Mouse (Mus musculus): ENCODE data around the gene Coro1b. TPM values are rescaled to one million over a fixed set of nuclear protein-coding genes. Genes with fewer than 3 reads are reported as not detected.

Gene Coro1b
- polyA plus RNA-seq, 1 experiment from 2014 or later: 133 TPM

DNA sequence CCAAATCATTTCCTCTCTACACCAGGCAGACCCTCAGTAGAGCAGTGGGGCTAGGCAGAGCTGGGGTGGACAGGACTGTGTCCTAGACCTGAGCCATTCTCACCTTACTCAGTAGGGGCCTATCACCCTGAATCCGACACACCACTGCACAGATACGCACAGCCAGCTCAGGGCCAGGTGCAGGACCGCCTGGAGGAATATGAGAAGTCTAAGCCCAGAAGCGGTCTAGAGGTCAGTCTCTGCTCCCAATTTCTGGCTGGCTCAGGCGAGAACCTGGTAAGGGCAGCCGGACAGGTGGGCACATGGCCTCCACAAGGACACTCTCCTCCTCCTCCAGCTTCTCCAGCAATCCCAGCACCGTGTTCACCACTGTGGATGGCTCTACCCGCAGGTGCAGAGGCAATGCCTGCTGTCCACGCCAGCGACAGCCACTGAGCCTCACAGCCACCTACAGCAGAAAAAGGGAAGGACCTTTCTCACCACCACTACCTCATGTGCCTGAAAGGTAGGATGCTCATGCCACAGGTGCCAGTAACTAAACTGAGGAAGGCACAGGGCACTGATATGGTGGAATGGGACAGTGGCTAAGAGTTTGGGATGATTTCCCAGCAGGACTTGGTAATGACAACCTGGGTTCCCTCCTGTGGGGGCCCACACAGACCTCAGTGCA is 22.4 kb downstream of the Coro1b start:
- peak overlapping the region; percentile 94 for H3K27ac ChIP-seq (replicated peaks)
- 91% methylated on average over 10 of the region's 10 CpGs for WGBS

GRCm38 (mm10) chr19:4171393-4172290 is 23.2 kb downstream of the Coro1b start:
- H3K9me3 ChIP-seq (replicated peaks): no peaks in the 10 kb centered on the region
- H3K27me3 ChIP-seq (ENCODE audit: low read depth, poor library complexity, severe bottlenecking): peaks cover 23% of the 10 kb centered on the region
- no peak for DNase-seq (ENCODE audit: low spot score)
- H3K4me1 ChIP-seq: peaks cover 35% of the 10 kb centered on the region
- H3K36me3 ChIP-seq: no peaks in the 10 kb centered on the region
- WGBS: 74% methylated on average over 13 of the region's 13 CpGs
- H3K4me3 ChIP-seq: 0 out of 2 replicates have a peak overlapping the region, but pooled peaks have one; percentile 9
- H3K27ac ChIP-seq (replicated peaks): no peak overlapping the region

More for the DNA sequence above, 22.4 kb downstream of the Coro1b start:
- H3K4me1 ChIP-seq: peaks cover 33% of the 10 kb centered on the region
- H3K9me3 ChIP-seq (replicated peaks): no peaks in the 10 kb centered on the region
- H3K27me3 ChIP-seq (ENCODE audit: low read depth, poor library complexity, severe bottlenecking): peaks cover 21% of the 10 kb centered on the region
- no peak overlapping the region for H3K4me3 ChIP-seq
- H3K36me3 ChIP-seq: no peaks in the 10 kb centered on the region
- DNase-seq (ENCODE audit: low spot score): no peak

DNA sequence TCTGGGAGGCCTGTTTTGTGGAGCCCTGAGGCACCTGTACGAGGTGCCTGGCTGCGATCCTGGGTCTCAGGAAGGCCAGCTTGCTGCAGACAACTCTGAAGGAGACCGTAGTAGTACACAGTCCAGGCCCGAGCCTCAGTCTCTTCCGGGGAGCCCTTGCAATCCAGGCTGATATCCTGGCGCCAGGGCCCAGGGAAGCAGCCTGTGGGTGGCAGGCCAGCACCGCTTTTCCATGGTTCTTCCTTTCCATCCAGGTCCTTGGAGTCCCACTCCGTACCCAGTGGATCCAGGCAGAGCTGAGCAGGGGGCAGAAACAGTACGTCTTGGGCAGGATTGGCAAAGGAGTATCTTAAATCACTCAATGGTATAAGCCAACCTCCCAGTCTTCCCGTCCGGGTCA is 24.5 kb downstream of the Coro1b start:
- peaks cover 35% of the 10 kb centered on the region for H3K4me1 ChIP-seq
- no peak for DNase-seq (ENCODE audit: low spot score)
- WGBS: 61% methylated on average over 11 of the region's 11 CpGs
- H3K36me3 ChIP-seq: no peaks in the 10 kb centered on the region
- H3K27ac ChIP-seq (replicated peaks): no peak overlapping the region
- no peak overlapping the region for H3K4me3 ChIP-seq
- H3K27me3 ChIP-seq (ENCODE audit: low read depth, poor library complexity, severe bottlenecking): peaks cover 23% of the 10 kb centered on the region
- no peaks in the 10 kb centered on the region for H3K9me3 ChIP-seq (replicated peaks)

DNA sequence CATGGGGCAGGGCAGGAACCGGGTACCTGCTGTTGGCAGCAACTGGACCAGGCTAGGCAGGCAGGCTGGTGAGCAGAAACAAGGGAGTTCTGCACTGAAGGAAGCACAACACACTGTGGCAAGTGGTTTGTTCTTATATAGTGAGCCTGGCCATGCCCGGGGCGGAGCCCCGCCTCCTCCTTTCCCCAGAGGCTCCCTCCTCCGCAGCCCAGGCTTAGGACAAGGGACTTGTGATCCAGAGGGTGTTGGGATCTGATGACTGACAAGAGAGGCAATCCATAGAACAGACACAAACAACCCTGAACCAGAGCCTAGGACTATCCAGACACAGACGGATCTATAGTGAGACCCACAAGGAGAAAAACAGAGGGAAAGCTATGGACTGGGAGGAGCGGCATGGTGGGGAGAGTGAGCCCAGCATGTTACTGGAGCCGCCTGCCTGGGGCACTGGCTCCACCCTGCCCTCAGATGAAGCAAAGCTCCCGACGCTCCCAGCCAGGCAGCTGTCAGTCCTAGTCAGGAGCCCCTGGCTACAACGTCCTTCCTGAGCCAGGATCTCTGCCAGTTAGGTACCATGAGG is 27.0 kb downstream of the Coro1b start, which contains the start of gene Carns1:
Gene Carns1 (minus strand): TSS at position 112 of the 580 bp plus-strand sequence.
- H3K27ac ChIP-seq (replicated peaks): peak within 1 kb of the TSS; percentile 65; the same call in 1 of the 2 replicates
- 2% methylated on average over 11 of the region's 11 CpGs for WGBS
- peaks cover 23% of the 10 kb centered on the region for H3K4me1 ChIP-seq
- no peaks in the 10 kb centered on the region for H3K36me3 ChIP-seq
- peaks cover 21% of the 10 kb centered on the region for H3K27me3 ChIP-seq (ENCODE audit: low read depth, poor library complexity, severe bottlenecking)
- DNase-seq (ENCODE audit: low spot score): peak; percentile 42
- H3K4me3 ChIP-seq: peak within 1 kb of the TSS; percentile 36
- H3K9me3 ChIP-seq (replicated peaks): no peaks in the 10 kb centered on the region

DNA sequence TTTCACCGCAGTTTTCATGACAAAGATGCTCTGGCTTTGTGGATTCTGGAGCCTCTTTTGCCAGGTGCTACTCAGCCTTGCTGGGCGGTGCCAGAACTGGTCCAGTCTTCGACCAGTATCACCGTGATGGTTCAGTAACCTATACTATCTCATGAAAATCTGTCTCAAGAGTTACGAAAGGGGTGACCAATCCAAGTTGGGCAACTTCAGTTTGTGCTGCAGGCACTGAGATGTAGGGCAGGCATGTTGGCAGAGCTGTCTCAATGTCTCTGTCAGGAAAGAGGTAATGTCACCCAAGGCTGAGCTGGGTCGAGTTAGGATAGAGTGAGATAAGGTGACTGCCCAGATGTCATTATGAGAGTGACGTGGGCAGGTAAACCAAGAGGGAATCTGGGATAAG is 32.0 kb downstream of the Coro1b start:
- Histone ChIP-seq H3K4me1 (peaks cover 20% of the 10 kb centered on the region), H3K9me3 (replicated peaks) (no peaks in the 10 kb centered on the region), H3K27me3 (ENCODE audit: low read depth, poor library complexity, severe bottlenecking) (0 out of 2 replicates have a peak, but pooled peaks cover 5% of the 10 kb centered on the region), H3K36me3 (no peaks in the 10 kb centered on the region), H3K4me3 (no peak overlapping the region), H3K27ac (replicated peaks) (no peak overlapping the region)
- 89% methylated on average over 7 of the region's 7 CpGs for WGBS
- DNase-seq (ENCODE audit: low spot score): no peak

DNA sequence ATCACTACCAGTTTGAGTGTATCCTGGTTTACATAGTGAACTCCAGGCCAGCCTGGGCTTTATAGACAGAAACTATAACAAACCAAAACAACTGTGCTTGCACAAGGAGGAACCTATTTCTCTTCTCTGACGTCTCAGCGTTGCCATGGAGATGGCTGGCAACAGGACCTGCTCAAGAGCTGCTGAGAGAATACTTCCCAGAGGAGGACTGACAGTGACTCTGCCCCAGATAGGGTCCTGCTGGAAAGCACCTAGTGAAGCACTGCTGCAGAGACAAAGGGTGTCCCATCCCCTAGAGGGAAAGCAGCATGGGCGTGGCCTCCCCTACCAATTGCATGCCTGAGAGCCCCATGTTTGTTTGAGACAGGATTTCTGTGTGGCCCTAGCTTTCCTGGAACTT is 33.5 kb downstream of the Coro1b start:
- Histone ChIP-seq H3K27ac (replicated peaks) (no peak overlapping the region), H3K4me1 (peaks cover 16% of the 10 kb centered on the region), H3K4me3 (no peak overlapping the region), H3K9me3 (replicated peaks) (no peaks in the 10 kb centered on the region), H3K27me3 (ENCODE audit: low read depth, poor library complexity, severe bottlenecking) (no peaks in the 10 kb centered on the region), H3K36me3 (no peaks in the 10 kb centered on the region)
- no peak for DNase-seq (ENCODE audit: low spot score)
- 37% methylated on average over 3 of the region's 3 CpGs for WGBS

GRCm38 (mm10) chr19:4183689-4184088 is 35.3 kb downstream of the Coro1b start:
- no peaks in the 10 kb centered on the region for H3K27me3 ChIP-seq (ENCODE audit: low read depth, poor library complexity, severe bottlenecking)
- no peaks in the 10 kb centered on the region for H3K9me3 ChIP-seq (replicated peaks)
- peaks cover 16% of the 10 kb centered on the region for H3K4me1 ChIP-seq
- WGBS: 88% methylated on average over 2 of the region's 2 CpGs
- H3K27ac ChIP-seq (replicated peaks): no peak overlapping the region; the same call in 1 of the 2 replicates
- no peaks in the 10 kb centered on the region for H3K36me3 ChIP-seq
- H3K4me3 ChIP-seq: no peak overlapping the region
- no peak for DNase-seq (ENCODE audit: low spot score)

DNA sequence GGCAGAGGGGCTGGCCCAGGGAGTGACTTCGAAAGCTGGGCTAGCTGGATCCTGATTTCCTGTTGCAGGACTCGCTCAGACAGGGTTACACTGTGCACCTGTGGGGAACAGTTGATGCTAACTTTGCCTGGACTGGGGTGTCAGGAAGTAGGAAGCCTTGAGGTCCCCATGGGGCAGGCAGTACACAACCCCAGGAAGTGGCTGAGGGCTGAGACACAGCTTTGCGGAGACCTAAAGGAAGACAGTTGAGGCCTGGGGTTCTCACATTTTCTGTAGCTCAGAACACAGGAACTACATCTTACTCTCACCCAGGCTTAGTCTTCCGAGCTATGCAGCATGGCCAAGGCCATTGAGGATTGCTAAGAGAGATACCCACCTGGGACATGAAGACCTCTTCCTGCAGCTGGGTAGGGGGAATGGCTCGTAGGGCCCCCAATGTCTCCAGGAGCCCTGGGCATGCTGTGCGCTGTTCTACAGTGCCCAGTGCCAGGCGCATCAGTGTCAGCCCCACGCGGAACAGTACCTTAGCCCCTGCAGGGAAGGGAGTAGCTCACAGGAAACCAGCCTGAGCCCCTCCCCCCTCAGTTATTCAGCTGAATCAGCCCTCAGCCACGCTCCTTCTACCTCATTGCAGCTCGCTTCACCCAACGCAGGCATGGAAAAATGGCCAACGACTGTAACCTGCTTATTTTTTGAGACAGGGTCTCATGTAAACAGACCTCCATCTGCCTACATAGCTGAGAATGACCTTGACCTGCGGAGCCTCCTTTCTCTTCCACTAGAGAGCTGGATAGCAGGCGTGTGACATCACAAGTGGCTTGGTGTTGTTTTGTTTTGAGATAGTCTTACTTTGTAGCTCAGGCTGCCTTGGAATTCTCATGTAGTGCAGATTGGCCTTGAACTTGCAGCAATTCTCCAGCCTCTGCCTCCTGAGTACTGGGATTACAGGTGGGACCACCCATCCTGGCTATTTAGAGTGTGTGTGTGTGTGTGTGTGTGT is 36.9 kb downstream of the Coro1b start:
- no peaks in the 10 kb centered on the region for H3K9me3 ChIP-seq (replicated peaks)
- H3K36me3 ChIP-seq: no peaks in the 10 kb centered on the region
- 63% methylated on average over 15 of the region's 15 CpGs for WGBS
- no peak for DNase-seq (ENCODE audit: low spot score)
- peaks cover 16% of the 10 kb centered on the region for H3K4me1 ChIP-seq
- H3K27me3 ChIP-seq (ENCODE audit: low read depth, poor library complexity, severe bottlenecking): no peaks in the 10 kb centered on the region
- H3K4me3 ChIP-seq: no peak overlapping the region
- H3K27ac ChIP-seq (replicated peaks): no peak overlapping the region

DNA sequence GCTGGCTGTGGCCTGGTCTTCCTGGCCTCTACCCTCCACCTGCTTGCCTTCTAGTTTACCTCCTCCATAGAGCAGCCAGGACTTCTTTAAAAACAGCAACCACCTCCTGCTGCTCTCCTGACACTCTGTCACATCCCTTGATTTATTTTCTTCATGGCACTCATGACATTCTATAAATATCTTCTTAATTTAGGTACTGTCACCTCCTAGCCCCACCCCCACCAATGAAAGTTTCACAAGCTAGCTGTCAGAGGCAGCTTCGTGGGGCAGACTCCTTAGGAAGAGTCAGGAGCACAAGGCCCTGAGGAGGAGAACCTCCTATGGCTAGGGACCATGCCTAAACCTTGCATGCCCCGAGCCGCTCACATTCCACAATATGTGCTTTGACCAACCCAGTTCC is 38.9 kb downstream of the Coro1b start:
- H3K27me3 ChIP-seq (ENCODE audit: low read depth, poor library complexity, severe bottlenecking): no peaks in the 10 kb centered on the region
- no peak overlapping the region for H3K27ac ChIP-seq (replicated peaks)
- WGBS: 78% methylated on average over 3 of the region's 3 CpGs

GRCm38 (mm10) chr19:4189051-4189620 is 40.7 kb downstream of the Coro1b start:
- H3K4me1 ChIP-seq: peaks cover 38% of the 10 kb centered on the region
- peaks cover 12% of the 10 kb centered on the region for H3K36me3 ChIP-seq
- DNase-seq (ENCODE audit: low spot score): no peak
- 87% methylated on average over 12 of the region's 12 CpGs for WGBS
- H3K4me3 ChIP-seq: no peak overlapping the region
- H3K27ac ChIP-seq (replicated peaks): no peak overlapping the region
- no peaks in the 10 kb centered on the region for H3K27me3 ChIP-seq (ENCODE audit: low read depth, poor library complexity, severe bottlenecking)
- H3K9me3 ChIP-seq (replicated peaks): no peaks in the 10 kb centered on the region

More for the DNA sequence above, 38.9 kb downstream of the Coro1b start:
- no peaks in the 10 kb centered on the region for H3K36me3 ChIP-seq
- H3K9me3 ChIP-seq (replicated peaks): no peaks in the 10 kb centered on the region
- peaks cover 26% of the 10 kb centered on the region for H3K4me1 ChIP-seq
- H3K4me3 ChIP-seq: no peak overlapping the region
- DNase-seq (ENCODE audit: low spot score): no peak

- Histone ChIP-seq H3K4me1 (peaks cover 34% of the 10 kb centered on the region), H3K9me3 (replicated peaks) (no peaks in the 10 kb centered on the region), H3K36me3 (peaks cover 29% of the 10 kb centered on the region), H3K27ac (replicated peaks) (peak within 1 kb of the TSS; percentile 97), H3K27me3 (ENCODE audit: low read depth, poor library complexity, severe bottlenecking) (no peaks in the 10 kb centered on the region), H3K4me3 (peak within 1 kb of the TSS; percentile 96)
- DNase-seq (ENCODE audit: low spot score): no peak
- 76% methylated on average over 4 of the region's 4 CpGs for WGBS
Measured at GRCm38 (mm10) chr19:4190831-4191334, 42.5 kb downstream of the Coro1b start, which contains the start of gene Tbc1d10c. TSS of gene Tbc1d10c (minus strand) at chr19:4191284.
